Mouse (Mus musculus) left cerebral cortex, adult 8-10 months (tissue): ENCODE measurements at regions not wholly inside any gene's neighbourhood (a gene's known extent, or its start where the extent isn't known, plus 50 kb on each side); places are given as distances from the start of the nearest gene placed in this dataset.
"Not testable (repeated sequence)": the region's sequence is repeated elsewhere in the genome, so short reads cannot be mapped to it uniquely, and the experiment has no call there.

ENCODE experiments used
- DNase-seq, 2 experiments: peaks; one replicate each; pipeline ENCODE4 v3.0.0; 2022; ENCODE audit warnings: low spot score in 2 of 2

- peak in 1 of 2 experiments; percentile 4 for DNase-seq
Observed at GRCm38 (mm10) chr19:19770990-19771389, 619.8 kb downstream of the Anxa1 start.

GRCm38 (mm10) chr19:19750069-19750599 lies 639.1 kb upstream of the Rorb start:
- DNase-seq, result not testable (repeated sequence)

GRCm38 (mm10) chr19:19747821-19748488 lies 637.0 kb upstream of the Rorb start:
- no peak for DNase-seq

- DNase-seq, result peak in 1 of 2 experiments; percentile 4
Observed at GRCm38 (mm10) chr19:19719939-19720338, 608.9 kb upstream of the Rorb start.
